Mouse (Mus musculus): Measurements from ENCODE around the gene Rmi2. TPM values are rescaled to one million over a fixed set of nuclear protein-coding genes. Genes with fewer than 3 reads are reported as not detected.

The Rmi2 gene
- polyA plus RNA-seq, 1 experiment from 2014 or later = 0.37 TPM

- no peak for ATAC-seq (ENCODE audit: low FRiP score)
- WGBS = 92% methylated on average over 1 of the region's 1 CpGs
- Histone ChIP-seq H3K27ac (replicated peaks) (no peak overlapping the region), H3K9me3 (replicated peaks) (no peaks in the 10 kb centered on the region), H3K36me3 (no peaks in the 10 kb centered on the region), H3K9ac (replicated peaks) (no peak overlapping the region), H3K4me3 (replicated peaks) (no peak overlapping the region), H3K27me3 (replicated peaks) (no peaks in the 10 kb centered on the region), H3K4me2 (no peak overlapping the region), H3K4me1 (no peaks in the 10 kb centered on the region)
Observed at GRCm38 (mm10) chr16:10934047-10934446, 99.2 kb downstream of the Rmi2 start.

- H3K27ac ChIP-seq (replicated peaks) = no peak overlapping the region
- 20% methylated on average over 5 of the region's 5 CpGs for whole genome bisulfite sequencing
- H3K27me3 ChIP-seq (replicated peaks) = no peaks in the 10 kb centered on the region
- no peaks in the 10 kb centered on the region for H3K36me3 ChIP-seq
- no peaks in the 10 kb centered on the region for H3K4me1 ChIP-seq
- no peaks in the 10 kb centered on the region for H3K9me3 ChIP-seq (replicated peaks)
- ATAC-seq (ENCODE audit: low FRiP score) = no peak
- no peak overlapping the region for H3K4me3 ChIP-seq (replicated peaks)
- H3K4me2 ChIP-seq = no peak overlapping the region
- H3K9ac ChIP-seq (replicated peaks) = no peak overlapping the region
Observed at GRCm38 (mm10) chr16:10936700-10937319, 102.0 kb downstream of the Rmi2 start.

- 75% methylated on average over 11 of the region's 11 CpGs for WGBS
- no peak overlapping the region for H3K27ac ChIP-seq (replicated peaks)
Observed at GRCm38 (mm10) chr16:10937497-10937896, 102.6 kb downstream of the Rmi2 start.

GRCm38 (mm10) chr16:10939932-10940331 lies 105.1 kb downstream of the Rmi2 start:
- no peak overlapping the region for H3K4me3 ChIP-seq (replicated peaks)
- H3K27ac ChIP-seq (replicated peaks) = no peak overlapping the region
- H3K27me3 ChIP-seq (replicated peaks) = no peaks in the 10 kb centered on the region
- H3K9ac ChIP-seq (replicated peaks) = no peak overlapping the region
- no peak overlapping the region for H3K4me2 ChIP-seq
- no peaks in the 10 kb centered on the region for H3K36me3 ChIP-seq
- no peak for ATAC-seq (ENCODE audit: low FRiP score)
- H3K4me1 ChIP-seq = no peaks in the 10 kb centered on the region
- 83% methylated on average over 4 of the region's 4 CpGs for WGBS
- no peaks in the 10 kb centered on the region for H3K9me3 ChIP-seq (replicated peaks)

More at GRCm38 (mm10) chr16:10937497-10937896, 102.6 kb downstream of the Rmi2 start:
- Histone ChIP-seq H3K4me2 (no peak overlapping the region), H3K4me1 (no peaks in the 10 kb centered on the region), H3K4me3 (replicated peaks) (no peak overlapping the region), H3K36me3 (no peaks in the 10 kb centered on the region), H3K27me3 (replicated peaks) (no peaks in the 10 kb centered on the region), H3K9ac (replicated peaks) (no peak overlapping the region), H3K9me3 (replicated peaks) (no peaks in the 10 kb centered on the region)
- no peak for ATAC-seq (ENCODE audit: low FRiP score)

GRCm38 (mm10) chr16:10940661-10941060 lies 105.8 kb downstream of the Rmi2 start:
- Histone ChIP-seq H3K4me3 (replicated peaks) (no peak overlapping the region), H3K4me2 (no peak overlapping the region), H3K9ac (replicated peaks) (no peak overlapping the region), H3K9me3 (replicated peaks) (no peaks in the 10 kb centered on the region), H3K27ac (replicated peaks) (no peak overlapping the region), H3K4me1 (no peaks in the 10 kb centered on the region), H3K27me3 (replicated peaks) (no peaks in the 10 kb centered on the region), H3K36me3 (no peaks in the 10 kb centered on the region)
- 83% methylated on average over 2 of the region's 2 CpGs for WGBS
- no peak for ATAC-seq (ENCODE audit: low FRiP score)

Other genes with a start within 250 kb of the Rmi2 start
- 5.7 and 11.9 TPM in 2 replicates for gene Socs1, start 49.5 kb upstream of the Rmi2 start, polyA plus RNA-seq (2015; fragmentation: Nextera tagmentation; extraction: Ambion mirVana)
- not detected in 2 replicates for gene Tnp2, start 46.4 kb upstream of the Rmi2 start, polyA plus RNA-seq (2015; fragmentation: Nextera tagmentation; extraction: Ambion mirVana)
- not detected in 2 replicates for gene Prm3, start 44.1 kb upstream of the Rmi2 start, polyA plus RNA-seq (2015; fragmentation: Nextera tagmentation; extraction: Ambion mirVana)
- gene Prm2, start 38.9 kb upstream of the Rmi2 start, polyA plus RNA-seq (2015; fragmentation: Nextera tagmentation; extraction: Ambion mirVana) = not detected in 2 replicates
- gene Prm1, start 29.2 kb upstream of the Rmi2 start, polyA plus RNA-seq (2015; fragmentation: Nextera tagmentation; extraction: Ambion mirVana) = 0.50 and 0.89 TPM in 2 replicates
- gene Gm11172, start 22.1 kb upstream of the Rmi2 start, polyA plus RNA-seq (2015; fragmentation: Nextera tagmentation; extraction: Ambion mirVana) = not detected in 2 replicates
- gene Snn, start 225.9 kb downstream of the Rmi2 start, polyA plus RNA-seq (2015; fragmentation: Nextera tagmentation; extraction: Ambion mirVana) = 104 and 107 TPM in 2 replicates
- 26.1 and 39.5 TPM in 2 replicates for gene Litaf, start 231.1 kb downstream of the Rmi2 start, polyA plus RNA-seq (2015; fragmentation: Nextera tagmentation; extraction: Ambion mirVana)